Mouse (Mus musculus) lung, postnatal 4 days (tissue): ENCODE measurements around the gene Ptpn20.

ENCODE experiments used
- DNase-seq, 2 experiments: peaks; one replicate each; pipeline ENCODE4 v3.0.0; 2021

Gene Ptpn20

GRCm38 (mm10) chr14:33678740-33679139 lies 89.7 kb downstream of the Ptpn20 start:
- DNase-seq = no peak

- no peak for DNase-seq
Observed at GRCm38 (mm10) chr14:33680621-33681020, 91.6 kb downstream of the Ptpn20 start.

GRCm38 (mm10) chr14:33682768-33683167 lies 93.8 kb downstream of the Ptpn20 start:
- no peak for DNase-seq

- peak in 1 of 2 experiments; percentile 33 for DNase-seq
Observed at GRCm38 (mm10) chr14:33683701-33684100, 94.7 kb downstream of the Ptpn20 start.

GRCm38 (mm10) chr14:33687444-33688028 lies 98.5 kb downstream of the Ptpn20 start:
- DNase-seq = peak; percentile 18 to 51

GRCm38 (mm10) chr14:33689044-33689443 lies 100.0 kb downstream of the Ptpn20 start:
- no peak for DNase-seq
